Mouse (Mus musculus) spleen, adult 2 months (tissue): ENCODE results near the gene Gpr157. TPM values are rescaled to one million over a fixed set of nuclear protein-coding genes. Genes with fewer than 3 reads are reported as not detected.
"Not testable (repeated sequence)": the region's sequence is repeated elsewhere in the genome, so short reads cannot be mapped to it uniquely, and the experiment has no call there.

ENCODE experiments used
- DNase-seq, 2 experiments: peaks; one replicate each; pipeline versions ENCODE4 v3.0.0 to v3.0.0-alpha.2; 2012 to 2021; ENCODE audit warnings: low spot score in 2 of 2, low read depth in 1 of 2
- H3K27ac ChIP-seq: fragments of 200-500 bp; 2 replicates; pipeline ENCODE4 v1.5.1; 2012; ENCODE audit warnings: low read length, inconsistent platforms; ENCODE audit not compliant: insufficient read depth
- H3K27me3 ChIP-seq: fragments of 200-500 bp; 2 replicates; pipeline ENCODE4 v1.6.1; 2012; ENCODE audit warnings: mild to moderate bottlenecking, moderate library complexity, low read length, inconsistent platforms; ENCODE audit not compliant: control insufficient read depth, insufficient read depth
- H3K36me3 ChIP-seq: fragments of 200-500 bp; 2 replicates; pipeline ENCODE4 v1.6.1; 2012; ENCODE audit warnings: mild to moderate bottlenecking, low read length, inconsistent platforms; ENCODE audit not compliant: control insufficient read depth, insufficient read depth
- H3K4me1 ChIP-seq: fragments of 200-500 bp; 2 replicates; pipeline ENCODE4 v1.6.1; 2011; ENCODE audit warnings: inconsistent platforms; ENCODE audit not compliant: control insufficient read depth, insufficient read depth, insufficient read length
- H3K4me3 ChIP-seq: fragments of 200-500 bp; 2 replicates; pipeline ENCODE4 v1.5.1; 2011; ENCODE audit warnings: mild to moderate bottlenecking, inconsistent platforms; ENCODE audit not compliant: insufficient read depth, insufficient read length; ENCODE audit errors: extremely low read depth
- CTCF ChIP-seq: fragments of 200-500 bp; IDR thresholded peaks from 2 replicates; pipeline ENCODE4 v1.5.1; 2011; ENCODE audit warnings: mild to moderate bottlenecking, inconsistent platforms; ENCODE audit not compliant: insufficient read depth, insufficient read length, insufficient replicate concordance; ENCODE audit errors: extremely low read depth
- POLR2A ChIP-seq: fragments of 200-500 bp; IDR thresholded peaks from 2 replicates; pipeline ENCODE4 v1.6.1; 2011; ENCODE audit warnings: low read depth, low read length, inconsistent platforms
- WGBS: fragments of 180-500 bp; shearing (Covaris S2); methylation state at CpG from one replicate; pipeline ENCODE4 v1.1.7; 2018; 5-methylcytosine and 5-hydroxymethylcytosine counted together
- polyA plus RNA-seq: library from polyadenylated mRNA; depleted of rRNA; stranded (reverse); fragments of >200 nt; gene quantifications from 2 replicates; pipeline ENCODE4 v1.2.3, GENCODE M21; 2012; rRNA removed

Gpr157 gene
- polyA plus RNA-seq, result 4.2 and 5.8 TPM in 2 replicates

- WGBS, result under 1% methylated on average over 55 of the region's 56 CpGs
- no peaks in the 10 kb centered on the region for H3K36me3 ChIP-seq
- no peak within 1 kb of the TSS; the same call in 1 of the 2 replicates for H3K27ac ChIP-seq
- peak within 1 kb of the TSS; percentile 66 for H3K4me3 ChIP-seq
- DNase-seq, result peak; percentile 85 to 91
- no peaks in the 10 kb centered on the region for H3K27me3 ChIP-seq
- TF ChIP-seq POLR2A, result no peak
- TF ChIP-seq CTCF, result no peak
- no peaks in the 10 kb centered on the region; the same call in 1 of the 2 replicates for H3K4me1 ChIP-seq
Measured at GRCm38 (mm10) chr4:150087161-150087889, at the start of gene Gpr157. Gene Gpr157, plus strand, starts transcription at chr4:150087365.

- DNase-seq, result no peak
- Histone ChIP-seq H3K27me3 (peaks cover 2% of the 10 kb centered on the region; the same call in 1 of the 2 replicates), H3K4me3 (no peak overlapping the region), H3K27ac (no peak overlapping the region), H3K4me1 (no peaks in the 10 kb centered on the region), H3K36me3 (no peaks in the 10 kb centered on the region)
- 92% methylated on average over 7 of the region's 7 CpGs for WGBS
- TF ChIP-seq POLR2A, result no peak
- no peak for TF ChIP-seq CTCF
Measured at GRCm38 (mm10) chr4:150038533-150038932, 48.6 kb upstream of the Gpr157 start.

GRCm38 (mm10) chr4:150040003-150040581, 47.1 kb upstream of the Gpr157 start:
- 78% methylated on average over 9 of the region's 9 CpGs for WGBS
- no peak overlapping the region for H3K27ac ChIP-seq
- no peaks in the 10 kb centered on the region for H3K27me3 ChIP-seq
- TF ChIP-seq CTCF, result no peak
- no peak for TF ChIP-seq POLR2A
- DNase-seq, result no peak
- H3K4me1 ChIP-seq, result no peaks in the 10 kb centered on the region
- H3K4me3 ChIP-seq, result no peak overlapping the region
- no peaks in the 10 kb centered on the region for H3K36me3 ChIP-seq

- 68% methylated on average over 1 of the region's 1 CpGs for WGBS
- not testable (repeated sequence) for H3K27me3 ChIP-seq, H3K4me3 ChIP-seq, H3K27ac ChIP-seq, DNase-seq, H3K36me3 ChIP-seq, H3K4me1 ChIP-seq
Measured at GRCm38 (mm10) chr4:150040856-150041255, 46.3 kb upstream of the Gpr157 start.

GRCm38 (mm10) chr4:150041346-150042110, 45.6 kb upstream of the Gpr157 start:
- no peak for DNase-seq
- no peak overlapping the region for H3K27ac ChIP-seq
- no peak for TF ChIP-seq POLR2A
- no peak overlapping the region for H3K4me3 ChIP-seq
- no peaks in the 10 kb centered on the region for H3K36me3 ChIP-seq
- 88% methylated on average over 10 of the region's 10 CpGs for WGBS
- H3K4me1 ChIP-seq, result no peaks in the 10 kb centered on the region
- no peaks in the 10 kb centered on the region for H3K27me3 ChIP-seq

- TF ChIP-seq POLR2A (no peak), CTCF (no peak)
- Histone ChIP-seq H3K27ac (no peak overlapping the region), H3K4me3 (no peak overlapping the region), H3K27me3 (peaks cover 3% of the 10 kb centered on the region; the same call in 1 of the 2 replicates), H3K4me1 (peaks cover 2% of the 10 kb centered on the region; the same call in 1 of the 2 replicates), H3K36me3 (no peaks in the 10 kb centered on the region)
- 93% methylated on average over 9 of the region's 9 CpGs for WGBS
- DNase-seq, result no peak
Measured at GRCm38 (mm10) chr4:150043591-150043990, 43.6 kb upstream of the Gpr157 start.

- WGBS, result under 1% methylated on average over 20 of the region's 20 CpGs
- TF ChIP-seq CTCF, result no peak
- no peak for TF ChIP-seq POLR2A
- H3K4me3 ChIP-seq, result peak overlapping the region; percentile 50; the same call in 1 of the 2 replicates
- H3K27me3 ChIP-seq, result peaks cover 9% of the 10 kb centered on the region
- no peak overlapping the region for H3K27ac ChIP-seq
- DNase-seq, result no peak
- H3K36me3 ChIP-seq, result no peaks in the 10 kb centered on the region
- H3K4me1 ChIP-seq, result peaks cover 9% of the 10 kb centered on the region; the same call in 1 of the 2 replicates
Measured at GRCm38 (mm10) chr4:150048038-150048437, 39.1 kb upstream of the Gpr157 start.
